Mouse (Mus musculus) CH12.LX (cell line): ENCODE measurements at regions not wholly inside any gene's neighbourhood (a gene's known extent, or its start where the extent isn't known, plus 50 kb on each side); places are given as distances from the start of the nearest gene placed in this dataset.
"Not testable (repeated sequence)": the region's sequence is repeated elsewhere in the genome, so short reads cannot be mapped to it uniquely, and the experiment has no call there.

Experiments used
- DNase-seq: peaks from one replicate; pipeline ENCODE4 v3.0.0-alpha.2; 2013; ENCODE audit errors: extremely low read depth
- H3K27ac ChIP-seq: 2 replicates; pipeline ENCODE4 v1.5.1; 2012; ENCODE audit warnings: low read depth, mild to moderate bottlenecking, control low read depth, moderate library complexity; ENCODE audit not compliant: insufficient read depth
- H3K27me3 ChIP-seq: replicated peaks from 2 replicates; pipeline ENCODE3; 2012; ENCODE audit warnings: inconsistent platforms
- H3K36me3 ChIP-seq, 2 experiments: replicated peaks in 1 of 2; 2 replicates each; pipeline versions ENCODE3 to v1.6.1; 2012; ENCODE audit warnings: inconsistent platforms in 1 of 2, low read length in 1 of 2, mild to moderate bottlenecking in 1 of 2, mixed read lengths in 1 of 2, moderate library complexity in 1 of 2; ENCODE audit not compliant: control insufficient read depth in 1 of 2, insufficient read depth in 1 of 2
- H3K4me1 ChIP-seq, 2 experiments: 2 replicates each; pipeline ENCODE4 v1.6.1; 2012; ENCODE audit warnings: inconsistent platforms in 1 of 2, moderate library complexity in 1 of 2; ENCODE audit not compliant: insufficient read depth in 2 of 2, control insufficient read depth in 1 of 2
- H3K4me2 ChIP-seq: 2 replicates; pipeline ENCODE4 v1.6.1; 2012; ENCODE audit warnings: low read depth, mild to moderate bottlenecking, control low read depth; ENCODE audit not compliant: poor library complexity, insufficient read depth, severe bottlenecking
- H3K4me3 ChIP-seq, 3 experiments: fragments of 150-350 bp in 1 of 3; sonication (generic) in 1 of 3; replicated peaks in 1 of 3; 2 replicates each; pipeline versions ENCODE3 to v1.5.1; 2011 to 2012; ENCODE audit warnings: low read depth in 2 of 3, low read length in 2 of 3, mild to moderate bottlenecking in 2 of 3, moderate library complexity in 2 of 3, control low read depth in 1 of 3, improper control_type of control experiment in 1 of 3, inconsistent platforms in 1 of 3, mixed read lengths in 1 of 3; ENCODE audit not compliant: poor library complexity in 1 of 3
- H3K79me2 ChIP-seq: replicated peaks from 2 replicates; pipeline ENCODE4 v1.6.1; 2012; ENCODE audit warnings: mild to moderate bottlenecking, moderate library complexity; ENCODE audit not compliant: control insufficient read depth, poor library complexity, insufficient read depth, severe bottlenecking; ENCODE audit errors: extremely low read depth
- H3K9ac ChIP-seq: 2 replicates; pipeline ENCODE4 v1.6.1; 2012; ENCODE audit warnings: low read depth, mild to moderate bottlenecking, control low read depth, moderate library complexity; ENCODE audit not compliant: insufficient read depth
- H3K9me3 ChIP-seq: replicated peaks from 2 replicates; pipeline ENCODE3; 2012; ENCODE audit warnings: low read length, inconsistent platforms, mixed read lengths
- BHLHE40 ChIP-seq: IDR thresholded peaks from 2 replicates; pipeline ENCODE4 v1.6.1; 2011; ENCODE audit warnings: mild to moderate bottlenecking, low read depth, low read length, improper control_type of control experiment
- CHD2 ChIP-seq: IDR thresholded peaks from 2 replicates; pipeline ENCODE4 v1.6.1; 2011; ENCODE audit warnings: low read length, improper control_type of control experiment
- CTCF ChIP-seq, 2 experiments: IDR thresholded peaks in 1 of 2; conservative IDR thresholded peaks in 1 of 2; 2 replicates each; pipeline ENCODE4 v1.5.1; 2011 to 2012; ENCODE audit warnings: low read depth in 2 of 2, low read length in 2 of 2, improper control_type of control experiment in 1 of 2, inconsistent platforms in 1 of 2, mild to moderate bottlenecking in 1 of 2, moderate library complexity in 1 of 2
- ELF1 ChIP-seq: IDR thresholded peaks from 2 replicates; pipeline ENCODE4 v1.6.1; 2014; ENCODE audit warnings: low read depth, mild to moderate bottlenecking, inconsistent platforms, low read length, improper control_type of control experiment
- ETS1 ChIP-seq: conservative IDR thresholded peaks from 2 replicates; pipeline ENCODE4 v1.6.1; 2012; ENCODE audit warnings: low read depth, mild to moderate bottlenecking, inconsistent platforms, low read length, improper control_type of control experiment, moderate library complexity
- GABPA ChIP-seq: IDR thresholded peaks from 2 replicates; pipeline ENCODE4 v1.6.1; 2012; ENCODE audit warnings: low read depth, low read length, improper control_type of control experiment, inconsistent platforms; ENCODE audit not compliant: insufficient replicate concordance
- HCFC1 ChIP-seq: IDR thresholded peaks from 2 replicates; pipeline ENCODE4 v1.6.1; 2012; ENCODE audit warnings: low read depth, mild to moderate bottlenecking, inconsistent platforms, low read length, improper control_type of control experiment
- IRF4 ChIP-seq: IDR thresholded peaks from 2 replicates; pipeline ENCODE4 v1.6.1; 2014; ENCODE audit warnings: low read depth, mild to moderate bottlenecking, inconsistent platforms, low read length, improper control_type of control experiment
- JUND ChIP-seq: conservative IDR thresholded peaks from 2 replicates; pipeline ENCODE4 v1.6.1; 2011; ENCODE audit warnings: low read depth, low read length, improper control_type of control experiment
- MAFK ChIP-seq: IDR thresholded peaks from 2 replicates; pipeline ENCODE4 v1.6.1; 2011; ENCODE audit warnings: low read length, improper control_type of control experiment; ENCODE audit not compliant: insufficient replicate concordance
- MAZ ChIP-seq: IDR thresholded peaks from 2 replicates; pipeline ENCODE4 v1.6.1; 2012; ENCODE audit warnings: low read depth, mild to moderate bottlenecking, inconsistent platforms, low read length, improper control_type of control experiment, moderate library complexity
- MEF2A ChIP-seq: IDR thresholded peaks from 2 replicates; pipeline ENCODE4 v1.6.1; 2014; ENCODE audit warnings: low read depth, mild to moderate bottlenecking, inconsistent platforms, low read length, improper control_type of control experiment, borderline replicate concordance
- NRF1 ChIP-seq: IDR thresholded peaks from 2 replicates; pipeline ENCODE4 v1.6.1; 2014; ENCODE audit warnings: low read depth, mild to moderate bottlenecking, inconsistent platforms, low read length, improper control_type of control experiment, moderate library complexity
- POLR2A ChIP-seq: IDR thresholded peaks from 2 replicates; pipeline ENCODE4 v1.6.1; 2011; ENCODE audit warnings: low read depth, mild to moderate bottlenecking, improper control_type of control experiment, low read length
- POLR2AphosphoS2 ChIP-seq: IDR thresholded peaks from 2 replicates; pipeline ENCODE4 v1.6.1; 2011; ENCODE audit warnings: low read depth, low read length, improper control_type of control experiment
- RAD21 ChIP-seq: IDR thresholded peaks from 2 replicates; pipeline ENCODE4 v1.6.1; 2011; ENCODE audit warnings: low read depth, mild to moderate bottlenecking, low read length, improper control_type of control experiment, moderate library complexity
- RCOR1 ChIP-seq: conservative IDR thresholded peaks from 2 replicates; pipeline ENCODE4 v1.6.1; 2012; ENCODE audit warnings: low read depth, mild to moderate bottlenecking, inconsistent platforms, low read length, improper control_type of control experiment
- SMC3 ChIP-seq: IDR thresholded peaks from 2 replicates; pipeline ENCODE4 v1.6.1; 2011; ENCODE audit warnings: low read depth, low read length, improper control_type of control experiment
- USF1 ChIP-seq: IDR thresholded peaks from 2 replicates; pipeline ENCODE4 v1.6.1; 2014; ENCODE audit warnings: low read depth, mild to moderate bottlenecking, inconsistent platforms, low read length, improper control_type of control experiment
- ZNF384 ChIP-seq: IDR thresholded peaks from 2 replicates; pipeline ENCODE4 v1.6.1; 2012; ENCODE audit warnings: low read depth, low read length, improper control_type of control experiment, inconsistent platforms
- dilution Hi-C: fragments of 300-500 bp; cut with MboI; formaldehyde crosslinking; loops from 2 replicates; pipeline ENCODE4 v1.14.3; 2020; ENCODE audit warnings: low sequenced_read_pairs; ENCODE audit not compliant: extremely low pct_unique_long_range_greater_than_20kb, extremely low pct_ligation_motif_present
- in situ Hi-C: fragments of 300-500 bp; cut with MboI; formaldehyde crosslinking; loops from 3 replicates; pipeline ENCODE4 v1.14.3; 2019; ENCODE audit warnings: low sequenced_read_pairs, low pct_ligation_motif_present, low pct_unique_long_range_greater_than_20kb, mixed read lengths

- Histone ChIP-seq H3K36me3 (no peaks in the 10 kb centered on the region), H3K4me2 (no peak overlapping the region), H3K9me3 (no peaks in the 10 kb centered on the region), H3K79me2 (no peaks in the 10 kb centered on the region), H3K9ac (no peak overlapping the region), H3K4me3 (no peak overlapping the region), H3K27me3 (no peaks in the 10 kb centered on the region), H3K27ac (no peak overlapping the region), H3K4me1 (peaks cover 19 to 30% of the 10 kb centered on the region in 2 experiments)
- dilution Hi-C loops (no loop called here), in situ Hi-C loops (no loop called here)
- DNase-seq, result no peak
- no peak for TF ChIP-seq MEF2A
- no peak for TF ChIP-seq SMC3
- no peak for TF ChIP-seq MAZ
- no peak for TF ChIP-seq ETS1
- no peak for TF ChIP-seq CTCF (conservative IDR thresholded peaks at IDR 0.05 in 1 of 2, IDR thresholded peaks at IDR 0.05 in 1 of 2; ENCODE audit: low read depth in 2 of 2, low read length in 2 of 2)
- TF ChIP-seq NRF1, result no peak
- TF ChIP-seq RCOR1, result no peak
- no peak for TF ChIP-seq IRF4
- no peak for TF ChIP-seq USF1
- no peak for TF ChIP-seq POLR2A
- no peak for TF ChIP-seq ZNF384
- no peak for TF ChIP-seq POLR2AphosphoS2
- no peak for TF ChIP-seq MAFK
- TF ChIP-seq HCFC1, result no peak
- TF ChIP-seq BHLHE40, result no peak
- no peak for TF ChIP-seq CHD2
- no peak for TF ChIP-seq JUND
- no peak for TF ChIP-seq ELF1
- no peak for TF ChIP-seq GABPA
- no peak for TF ChIP-seq RAD21
These were observed 260.0 kb downstream of the Nfkbiz start for GRCm38 (mm10) chr16:55578686-55579085.

DNA sequence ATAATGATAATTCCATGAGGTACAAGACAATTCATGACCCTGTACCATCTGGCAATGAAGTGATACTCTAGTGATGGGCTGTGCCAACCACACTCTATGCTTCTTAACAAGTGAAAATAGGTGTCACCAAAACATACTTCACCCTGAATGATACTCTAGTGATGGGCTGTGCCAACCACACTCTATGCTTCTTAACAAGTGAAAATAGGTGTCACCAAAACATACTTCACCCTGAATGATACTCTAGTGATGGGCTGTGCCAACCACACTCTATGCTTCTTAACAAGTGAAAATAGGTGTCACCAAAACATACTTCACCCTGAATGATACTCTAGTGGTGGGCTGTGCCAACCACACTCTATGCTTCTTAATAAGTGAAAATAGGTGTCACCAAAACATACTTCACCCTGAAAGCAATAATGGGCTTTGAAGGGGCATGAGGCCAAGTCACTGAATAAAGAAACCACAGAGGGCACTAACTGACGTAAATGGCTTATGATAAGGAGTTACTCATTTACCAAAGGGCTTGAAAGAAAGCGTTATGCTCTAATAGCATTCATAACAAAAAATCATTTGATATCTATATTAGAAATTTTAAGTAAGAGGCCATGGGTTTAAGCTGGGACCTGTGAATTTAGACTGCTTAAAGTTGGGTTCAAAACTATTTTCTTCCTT lies 263.0 kb downstream of the Nfkbiz start:
- H3K36me3 ChIP-seq, H3K4me3 ChIP-seq, H3K9ac ChIP-seq, in situ Hi-C loops, dilution Hi-C loops, H3K27ac ChIP-seq, H3K79me2 ChIP-seq, H3K9me3 ChIP-seq, H3K4me2 ChIP-seq, DNase-seq, H3K27me3 ChIP-seq: not testable (repeated sequence)
- peaks cover 16 to 23% of the 10 kb centered on the region in 2 experiments for H3K4me1 ChIP-seq
